Mouse (Mus musculus) G1E (cell line): ENCODE results near the gene Nrde2.

Source experiments
- CTCF ChIP-seq: IDR thresholded peaks from 2 replicates; pipeline ENCODE4 v1.5.1; 2012; ENCODE audit warnings: low read depth, low read length, inconsistent platforms, mixed read lengths
- GATA1 ChIP-seq: IDR thresholded peaks from 2 replicates; pipeline ENCODE4 v1.6.1; 2012; ENCODE audit warnings: borderline replicate concordance, low read length, inconsistent platforms, mixed read lengths
- POLR2AphosphoS5 ChIP-seq: IDR thresholded peaks from 2 replicates; pipeline ENCODE4 v1.6.1; 2012; ENCODE audit warnings: low read depth, low read length, inconsistent platforms; ENCODE audit not compliant: insufficient replicate concordance
- TAL1 ChIP-seq: conservative IDR thresholded peaks from 2 replicates; pipeline ENCODE4 v1.6.1; 2012; ENCODE audit warnings: low read depth, low read length, inconsistent platforms, mixed read lengths

GRCm38 (mm10) chr12:100199891-100200644 is 40.6 kb upstream of the Nrde2 start:
- TF ChIP-seq CTCF (no peak), TAL1 (no peak), GATA1 (no peak), POLR2AphosphoS5 (no peak)
